Mouse (Mus musculus): ENCODE data around the gene Ppat.

- no peak for TF ChIP-seq CTCF (IDR thresholded peaks at IDR 0.05 in 2 of 3, conservative IDR thresholded peaks at IDR 0.05 in 1 of 3; ENCODE audit: control insufficient read depth in 1 of 3, insufficient read depth in 1 of 3, low read depth in 2 of 3, low read length in 3 of 3, poor library complexity in 1 of 3, severe bottlenecking in 1 of 3)
- no peak for TF ChIP-seq GABPA (IDR thresholded peaks at IDR 0.05; ENCODE audit: low read depth, low read length)
- TF ChIP-seq MAZ (IDR thresholded peaks at IDR 0.05; ENCODE audit: low read depth, low read length) = no peak
- TF ChIP-seq HCFC1 (IDR thresholded peaks at IDR 0.05; ENCODE audit: low read depth, low read length) = no peak
- no peak for TF ChIP-seq RAD21 (IDR thresholded peaks at IDR 0.05; ENCODE audit: low read depth, low read length)
- TF ChIP-seq TCF12 (IDR thresholded peaks at IDR 0.05; ENCODE audit: low read depth, low read length) = no peak
- no peak for TF ChIP-seq POLR2A (IDR thresholded peaks at IDR 0.05; ENCODE audit: control insufficient read depth in 1 of 2, insufficient read depth in 1 of 2, low read depth in 1 of 2, low read length in 2 of 2, poor library complexity in 1 of 2)
- no peak for TF ChIP-seq USF2 (IDR thresholded peaks at IDR 0.05; ENCODE audit: borderline replicate concordance in 1 of 2, insufficient read depth in 1 of 2, low read depth in 1 of 2, low read length in 2 of 2)
- TF ChIP-seq E2F4 (IDR thresholded peaks at IDR 0.05; ENCODE audit: borderline replicate concordance, low read depth, low read length) = no peak
Observed at GRCm38 (mm10) chr5:76902131-76902530, 49.2 kb downstream of the Ppat start.
